Mouse (Mus musculus) ES-Bruce4 (cell line): ENCODE data around the gene Lyz1.
"Not testable (repeated sequence)": the region's sequence is repeated elsewhere in the genome, so short reads cannot be mapped to it uniquely, and the experiment has no call there.

Experiments
- CTCF ChIP-seq: IDR thresholded peaks from one replicate; pipeline ENCODE4 v1.8.1; 2011; ENCODE audit warnings: low read depth, low read length
- EP300 ChIP-seq: IDR thresholded peaks from 2 replicates; pipeline ENCODE4 v1.6.1; 2011; ENCODE audit warnings: low read depth, low read length; ENCODE audit not compliant: insufficient read depth

DNA sequence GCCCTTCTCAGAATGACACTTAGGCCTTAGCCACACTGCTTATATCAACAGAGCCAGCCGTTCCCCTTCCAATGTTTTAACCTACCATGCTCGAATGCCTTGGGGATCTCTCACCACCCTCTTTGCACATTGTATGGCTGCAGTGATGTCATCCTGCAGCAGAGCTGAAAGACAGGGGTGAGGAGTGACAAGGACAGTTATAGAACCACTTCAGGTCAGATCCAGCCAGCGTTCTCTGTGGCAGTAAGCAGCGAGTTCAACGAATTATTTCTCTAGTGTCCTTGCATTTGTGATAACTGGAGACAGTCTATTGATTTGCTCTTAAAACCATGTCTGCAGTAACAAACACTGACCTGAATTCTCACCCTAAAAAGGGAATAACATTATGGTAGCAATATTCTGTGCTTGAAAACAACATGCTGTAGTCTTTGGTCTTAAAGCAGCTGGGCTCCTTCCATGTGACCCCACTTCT lies 3.6 kb downstream of the Lyz1 start:
- not testable (repeated sequence) for TF ChIP-seq CTCF, EP300
